Mouse (Mus musculus) kidney, postnatal 0 days (tissue): ENCODE measurements at regions not wholly inside any gene's neighbourhood (a gene's known extent, or its start where the extent isn't known, plus 50 kb on each side); places are given as distances from the start of the nearest gene placed in this dataset.

Experiments used
- ATAC-seq: fragments of 200-750 bp; cut with Nextera tagmentation; replicated peaks from 2 replicates; pipeline ENCODE4 v1.8.0; 2017; ENCODE audit warnings: low read depth, moderate number of reproducible peaks, moderate TSS enrichment, moderate library complexity; ENCODE audit not compliant: low FRiP score
- DNase-seq: peaks from one replicate; pipeline ENCODE4 v3.0.0-alpha.2; 2016; ENCODE audit warnings: low spot score
- H3K27ac ChIP-seq: fragments of 300-500 bp; sonication (generic); 2 replicates; pipeline ENCODE4 v1.5.1; 2014; ENCODE audit warnings: mild to moderate bottlenecking
- H3K27me3 ChIP-seq: fragments of 300-500 bp; sonication (generic); 2 replicates; pipeline ENCODE4 v1.6.1; 2014; ENCODE audit warnings: low read length, mixed read lengths; ENCODE audit not compliant: insufficient read depth
- H3K36me3 ChIP-seq: fragments of 300-500 bp; sonication (generic); 2 replicates; pipeline ENCODE4 v1.6.1; 2014; ENCODE audit warnings: low read length, mixed read lengths; ENCODE audit not compliant: insufficient read depth
- H3K4me1 ChIP-seq: fragments of 300-500 bp; sonication (generic); replicated peaks from 2 replicates; pipeline ENCODE4 v1.6.1; 2014; ENCODE audit warnings: antibody characterized with exemption, low read length, mixed read lengths; ENCODE audit not compliant: insufficient read depth
- H3K4me2 ChIP-seq: fragments of 300-500 bp; sonication (generic); 2 replicates; pipeline ENCODE4 v1.6.1; 2014; ENCODE audit warnings: mild to moderate bottlenecking, low read length, moderate library complexity, mixed read lengths
- H3K4me3 ChIP-seq: fragments of 300-500 bp; sonication (generic); replicated peaks from 2 replicates; pipeline ENCODE4 v1.5.1; 2014; ENCODE audit warnings: low read depth, low read length
- H3K9ac ChIP-seq: fragments of 300-500 bp; sonication (generic); 2 replicates; pipeline ENCODE4 v1.6.1; 2014; ENCODE audit warnings: low read depth, low read length
- H3K9me3 ChIP-seq: fragments of 300-500 bp; sonication (generic); replicated peaks from 2 replicates; pipeline ENCODE4 v1.6.1; 2016; ENCODE audit warnings: low read length, inconsistent platforms, mixed read lengths
- CTCF ChIP-seq: IDR thresholded peaks from 2 replicates; pipeline ENCODE4 v1.5.1; 2016; ENCODE audit warnings: antibody characterized with exemption, low read depth, mild to moderate bottlenecking, moderate library complexity
- WGBS: fragments of 180-500 bp; shearing (Covaris S2); extraction: QIAGEN DNeasy Blood & Tissue Kit; methylation state at CpG from one replicate; pipeline ENCODE4 v1.1.7; 2014; 5-methylcytosine and 5-hydroxymethylcytosine counted together

DNA sequence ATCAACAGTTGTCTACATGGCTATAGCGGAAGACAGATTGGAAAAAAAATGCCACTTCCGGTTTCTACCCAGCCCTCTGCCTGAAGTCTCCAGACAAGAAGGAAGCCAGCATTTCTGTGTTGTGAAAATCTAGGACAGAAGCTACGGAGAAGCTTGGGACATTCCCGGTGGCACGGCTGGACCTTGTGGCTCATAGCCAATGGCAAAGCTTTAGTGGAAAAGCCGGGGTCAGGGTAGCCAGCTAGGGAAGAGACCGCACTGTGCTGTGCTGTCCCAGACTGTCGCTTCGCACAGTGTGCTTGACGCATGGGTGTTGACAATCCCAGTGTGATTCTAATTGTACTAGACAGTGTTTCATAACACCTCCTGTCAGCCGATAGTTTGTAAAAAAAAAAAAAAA lies 230.0 kb upstream of the Ankrd55 start:
- H3K9me3 ChIP-seq = no peaks in the 10 kb centered on the region
- no peak overlapping the region for H3K9ac ChIP-seq
- WGBS = 69% methylated on average over 11 of the region's 11 CpGs
- ATAC-seq (no peak), DNase-seq (no peak)
- H3K4me3 ChIP-seq = no peak overlapping the region
- TF ChIP-seq CTCF = no peak
- H3K4me2 ChIP-seq = no peak overlapping the region
- H3K4me1 ChIP-seq = 0 out of 2 replicates have a peak, but pooled peaks cover 3% of the 10 kb centered on the region
- no peak overlapping the region for H3K27ac ChIP-seq
- H3K36me3 ChIP-seq = no peaks in the 10 kb centered on the region
- no peaks in the 10 kb centered on the region for H3K27me3 ChIP-seq

DNA sequence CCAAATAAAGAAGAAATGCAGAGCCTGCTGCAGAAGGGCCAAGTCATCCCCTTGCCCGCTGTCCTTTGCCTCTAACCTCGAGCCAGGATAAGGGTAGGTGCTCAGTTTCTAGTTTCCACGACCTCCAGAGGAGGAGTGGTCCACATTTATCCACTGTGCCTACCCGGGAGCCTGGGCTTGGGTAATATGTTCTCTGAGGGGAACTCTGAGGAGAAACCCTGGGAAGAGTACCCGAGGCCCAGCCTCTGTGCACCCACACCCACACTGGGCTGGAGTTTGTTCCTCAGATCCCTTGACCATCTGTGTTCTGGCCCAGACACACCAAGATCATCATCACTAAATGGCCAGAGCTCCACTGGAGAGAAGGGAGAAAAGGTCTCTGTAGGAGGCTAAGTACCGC lies 229.5 kb upstream of the Ankrd55 start:
- DNase-seq (no peak), ATAC-seq (no peak)
- peaks cover 8% of the 10 kb centered on the region; the same call in 1 of the 2 replicates for H3K4me1 ChIP-seq
- no peak overlapping the region for H3K27ac ChIP-seq
- no peak overlapping the region for H3K4me3 ChIP-seq
- no peak overlapping the region for H3K4me2 ChIP-seq
- H3K9me3 ChIP-seq = no peaks in the 10 kb centered on the region
- H3K36me3 ChIP-seq = no peaks in the 10 kb centered on the region
- 80% methylated on average over 6 of the region's 6 CpGs for WGBS
- TF ChIP-seq CTCF = no peak
- no peaks in the 10 kb centered on the region for H3K27me3 ChIP-seq
- H3K9ac ChIP-seq = no peak overlapping the region

DNA sequence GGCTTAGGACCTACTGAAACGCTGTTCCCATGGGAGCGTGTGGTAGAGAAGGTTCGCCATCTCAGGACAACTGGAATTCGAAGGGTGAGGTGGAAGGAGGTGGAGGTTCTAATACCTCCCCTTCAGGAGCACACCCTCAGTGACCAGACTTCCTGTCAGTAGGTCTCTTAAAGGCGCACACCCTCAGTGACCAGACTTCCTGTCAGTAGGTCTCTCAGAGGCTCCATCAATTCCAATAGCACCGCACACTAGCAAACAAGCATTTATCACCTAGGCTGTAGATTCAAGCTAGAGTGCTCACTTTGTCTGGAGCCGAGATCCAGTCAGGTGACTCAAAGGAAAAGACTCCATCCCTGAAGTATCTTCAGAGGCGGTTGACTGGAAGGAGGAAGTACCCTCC lies 226.2 kb upstream of the Ankrd55 start:
- no peak for ATAC-seq
- Histone ChIP-seq H3K9ac (no peak overlapping the region), H3K36me3 (no peaks in the 10 kb centered on the region), H3K27me3 (no peaks in the 10 kb centered on the region), H3K4me3 (no peak overlapping the region), H3K27ac (no peak overlapping the region), H3K4me1 (peaks cover 9% of the 10 kb centered on the region; the same call in 1 of the 2 replicates), H3K9me3 (no peaks in the 10 kb centered on the region), H3K4me2 (no peak overlapping the region)
- WGBS = 72% methylated on average over 8 of the region's 8 CpGs
- DNase-seq = no peak
- no peak for TF ChIP-seq CTCF

DNA sequence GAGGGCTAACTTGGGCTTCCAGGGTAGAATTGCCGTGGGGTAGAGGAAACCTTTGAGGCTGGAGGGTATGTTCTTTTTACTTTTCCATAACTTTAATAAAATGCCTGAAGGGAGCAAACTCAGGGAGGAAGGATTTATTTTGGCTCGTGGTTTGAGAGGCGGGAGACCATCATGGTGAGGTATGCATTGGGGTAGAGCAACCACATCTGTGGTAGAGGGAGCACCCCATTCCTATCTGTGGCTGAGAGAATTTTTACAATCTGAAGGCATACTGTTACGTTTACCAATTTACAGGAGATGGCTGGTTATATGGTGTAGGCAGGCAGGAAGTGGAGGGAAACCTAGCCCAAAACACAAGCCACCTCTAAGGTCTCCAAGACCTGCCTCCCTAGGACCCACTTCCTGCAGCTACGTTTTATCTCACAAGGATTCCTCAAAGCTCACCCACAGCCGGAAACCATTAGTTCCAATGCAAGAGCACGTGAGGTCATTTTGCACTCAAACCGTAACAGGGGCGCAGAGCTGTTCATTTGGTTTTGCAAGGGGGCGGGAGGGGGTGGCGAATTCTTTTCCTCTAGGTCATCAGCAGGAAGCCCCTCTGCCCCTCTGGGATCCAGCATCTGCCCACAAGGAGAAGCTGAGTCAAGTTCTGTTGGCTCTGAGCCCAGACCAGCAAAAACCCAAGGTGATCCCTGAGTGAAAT lies 224.7 kb upstream of the Ankrd55 start:
- Histone ChIP-seq H3K9me3 (no peaks in the 10 kb centered on the region), H3K4me2 (no peak overlapping the region), H3K9ac (no peak overlapping the region), H3K4me1 (peaks cover 9% of the 10 kb centered on the region; the same call in 1 of the 2 replicates), H3K27me3 (no peaks in the 10 kb centered on the region), H3K36me3 (no peaks in the 10 kb centered on the region), H3K4me3 (no peak overlapping the region), H3K27ac (no peak overlapping the region)
- ATAC-seq (no peak), DNase-seq (no peak)
- no peak for TF ChIP-seq CTCF
- WGBS = 29% methylated on average over 11 of the region's 11 CpGs

DNA sequence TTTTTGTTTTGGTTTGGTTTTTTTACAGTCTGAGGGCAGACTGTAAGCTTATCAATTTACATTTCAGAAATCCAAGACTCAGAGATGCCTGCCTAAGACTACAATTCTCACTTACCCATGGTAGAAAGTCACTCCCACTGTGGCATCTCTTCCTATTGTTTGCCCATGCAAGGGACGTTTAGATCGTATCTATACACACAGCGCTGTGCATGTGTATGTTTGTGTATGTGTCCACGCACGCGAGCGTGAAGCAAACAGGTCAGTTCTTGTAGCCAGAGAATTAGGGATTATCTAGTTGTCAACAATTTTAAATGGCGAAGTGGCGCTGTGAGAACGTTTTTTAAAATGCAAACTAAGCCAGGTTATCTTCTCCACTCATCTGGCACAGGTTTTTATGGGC lies 223.6 kb upstream of the Ankrd55 start:
- Histone ChIP-seq H3K27ac (no peak overlapping the region), H3K4me3 (no peak overlapping the region), H3K4me2 (no peak overlapping the region), H3K9ac (no peak overlapping the region), H3K4me1 (peaks cover 9% of the 10 kb centered on the region; the same call in 1 of the 2 replicates), H3K9me3 (no peaks in the 10 kb centered on the region), H3K27me3 (no peaks in the 10 kb centered on the region), H3K36me3 (no peaks in the 10 kb centered on the region)
- DNase-seq = no peak
- no peak for ATAC-seq
- TF ChIP-seq CTCF = no peak
- WGBS = 68% methylated on average over 10 of the region's 10 CpGs

DNA sequence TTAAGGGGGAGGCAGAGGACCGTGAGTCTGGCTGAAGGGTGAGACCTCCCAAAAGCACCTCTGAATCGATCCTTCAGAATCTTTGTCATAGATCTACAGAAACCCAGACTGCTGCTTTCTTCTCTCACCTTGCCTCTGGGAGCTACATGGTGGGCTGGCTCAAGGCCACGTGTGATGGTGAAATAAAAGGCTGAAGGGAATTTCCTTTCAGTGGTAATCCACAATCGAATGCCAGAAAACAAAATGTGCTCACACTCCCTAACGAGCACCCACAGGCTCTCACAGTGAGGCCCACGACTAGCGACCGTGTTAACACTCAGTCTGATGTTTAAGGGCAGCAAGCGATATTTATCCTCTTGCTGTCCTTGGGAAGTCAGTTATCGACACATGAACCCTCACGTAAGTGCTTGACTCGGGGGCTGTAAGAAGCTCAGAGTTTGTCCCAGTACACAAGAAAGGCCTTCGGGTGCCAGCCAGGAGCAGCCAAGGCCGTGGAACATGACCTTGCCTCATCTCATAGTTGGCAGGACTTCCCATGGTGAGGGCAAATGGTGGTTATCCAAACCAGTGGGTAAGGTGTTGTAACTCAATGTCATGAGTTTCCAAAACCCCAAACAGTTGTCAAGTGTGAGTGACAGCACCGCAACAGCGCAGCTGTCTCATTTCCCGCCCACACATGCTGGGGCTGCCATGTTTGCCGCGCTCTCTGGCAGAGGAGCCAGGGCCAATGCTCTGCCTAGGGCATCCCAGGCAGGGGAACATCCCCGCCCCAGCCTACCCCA lies 221.0 kb upstream of the Ankrd55 start:
- no peak for ATAC-seq
- Histone ChIP-seq H3K27me3 (no peaks in the 10 kb centered on the region), H3K9ac (no peak overlapping the region), H3K4me3 (no peak overlapping the region), H3K36me3 (no peaks in the 10 kb centered on the region), H3K4me2 (no peak overlapping the region), H3K4me1 (peaks cover 6% of the 10 kb centered on the region; the same call in 1 of the 2 replicates), H3K9me3 (no peaks in the 10 kb centered on the region), H3K27ac (no peak overlapping the region)
- 76% methylated on average over 20 of the region's 20 CpGs for WGBS
- no peak for TF ChIP-seq CTCF
- DNase-seq = no peak
